Mouse (Mus musculus) cerebellum, adult 2 months (tissue): ENCODE results near the gene Zmat1.

Experiments used
- CTCF ChIP-seq: fragments of 200-500 bp; IDR thresholded peaks from 2 replicates; pipeline ENCODE4 v1.5.1; 2011; ENCODE audit warnings: low read depth, mild to moderate bottlenecking, control low read depth, low read length, moderate library complexity, borderline replicate concordance; ENCODE audit not compliant: insufficient read depth
- POLR2A ChIP-seq: fragments of 200-500 bp; IDR thresholded peaks from 2 replicates; pipeline ENCODE4 v1.6.1; 2011; ENCODE audit warnings: low read length, control low read depth, borderline replicate concordance; ENCODE audit not compliant: insufficient read depth

- TF ChIP-seq POLR2A = no peak
- no peak for TF ChIP-seq CTCF
Observed at GRCm38 (mm10) chrX:135008021-135008420, 988 bp downstream of the Zmat1 start.
